Mouse (Mus musculus): ENCODE measurements around the gene Pabpc4.
A peak's percentile ranks its signal among the peaks of the same experiment; 100 is the strongest.

Pabpc4 gene

DNA sequence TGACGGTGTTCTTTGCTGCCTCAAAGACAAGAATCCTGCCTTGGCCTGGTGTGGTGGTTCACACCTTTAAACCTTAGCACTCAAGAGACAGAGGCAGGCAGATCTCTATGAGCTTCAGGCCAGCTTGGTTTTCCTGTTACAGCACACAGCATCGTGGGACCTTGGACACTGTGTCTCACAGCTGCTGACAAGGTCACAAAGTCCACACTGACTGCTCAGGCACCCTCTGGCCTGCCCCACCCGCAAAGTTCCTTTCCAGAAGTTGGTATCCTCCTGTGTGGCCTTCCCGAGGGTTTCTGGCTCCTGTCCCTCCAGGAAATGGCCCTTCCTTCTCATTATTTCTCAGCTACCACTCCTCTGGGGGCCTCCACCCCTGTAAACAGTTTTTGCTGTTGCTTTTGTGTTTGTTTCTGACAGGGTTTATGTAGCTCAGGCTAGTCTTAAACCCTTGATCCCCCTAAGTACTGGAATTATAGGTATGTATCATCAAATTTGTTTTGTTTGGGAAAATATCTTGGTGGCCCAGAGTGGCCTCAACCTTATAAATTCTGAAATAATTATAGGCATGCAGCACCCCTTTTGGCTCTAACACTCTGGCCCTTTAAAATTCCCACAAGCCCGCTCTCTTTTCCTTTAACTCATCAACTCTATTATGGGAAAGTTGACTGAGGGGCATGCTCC lies at the start of gene Pabpc4:
Gene Pabpc4, plus strand, starts transcription at position 631 of the 681 bp plus-strand sequence.
- no peak for DNase-seq (ENCODE audit: low read depth, low spot score)

DNA sequence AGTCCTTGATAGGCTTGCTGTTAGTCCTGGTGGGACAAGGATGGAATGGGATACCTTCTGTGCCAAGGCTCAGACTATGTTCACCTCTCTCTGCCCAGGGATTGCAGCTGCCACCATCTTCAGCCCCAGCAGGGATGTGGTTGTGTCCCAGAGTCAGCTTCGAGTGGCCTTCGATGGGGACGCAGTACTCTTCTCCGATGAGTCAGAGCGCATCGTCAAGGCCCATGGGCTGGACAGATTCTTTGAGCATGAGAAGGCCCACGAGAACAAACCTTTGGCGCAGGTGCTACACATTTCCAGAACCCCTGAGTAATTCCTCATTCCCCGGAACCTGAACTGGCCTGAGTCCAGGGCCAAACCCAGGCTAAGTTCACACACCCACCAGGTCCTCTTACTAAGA lies 48.2 kb upstream of the Pabpc4 start:
- no peak for DNase-seq (ENCODE audit: low read depth, low spot score)

DNA sequence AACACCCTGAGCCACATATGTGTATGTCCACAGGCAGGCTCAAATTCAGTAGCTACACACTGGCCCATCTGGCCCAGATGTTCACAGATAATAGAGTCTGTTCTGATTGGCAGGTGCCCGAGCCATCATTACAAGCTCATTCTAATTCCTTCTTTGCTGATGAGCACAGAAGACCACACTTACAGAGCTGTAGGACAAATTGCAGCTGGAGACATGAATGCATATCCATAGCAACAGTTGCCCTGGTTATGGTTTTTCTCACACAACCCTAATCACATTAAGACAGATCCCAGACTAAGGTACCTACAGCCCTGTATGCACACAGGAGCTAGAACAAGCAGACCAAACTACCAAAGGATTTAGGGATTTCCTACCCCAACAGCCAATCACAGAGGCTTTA lies 46.8 kb upstream of the Pabpc4 start:
- DNase-seq (ENCODE audit: low read depth, low spot score) = no peak

DNA sequence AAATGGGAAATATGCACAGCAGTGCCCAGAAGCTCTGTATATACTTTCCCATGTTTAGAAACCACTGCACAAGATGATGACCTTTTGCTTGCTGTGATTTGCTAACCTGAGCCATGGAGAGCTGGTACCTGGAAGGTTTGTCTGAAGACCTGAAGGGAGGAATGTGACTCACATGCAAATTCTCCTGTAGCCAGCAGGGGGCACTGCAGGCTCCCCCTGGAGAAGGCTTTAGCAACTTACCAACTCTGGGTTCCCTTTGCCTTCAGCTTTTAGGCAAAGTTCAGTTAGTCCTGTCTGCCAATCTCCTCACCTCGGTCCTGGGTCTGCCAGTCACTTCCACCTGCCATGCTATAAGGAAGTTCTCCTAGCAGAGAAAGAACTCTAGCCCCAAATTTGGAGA lies 45.4 kb upstream of the Pabpc4 start:
- DNase-seq (ENCODE audit: low read depth, low spot score) = no peak

DNA sequence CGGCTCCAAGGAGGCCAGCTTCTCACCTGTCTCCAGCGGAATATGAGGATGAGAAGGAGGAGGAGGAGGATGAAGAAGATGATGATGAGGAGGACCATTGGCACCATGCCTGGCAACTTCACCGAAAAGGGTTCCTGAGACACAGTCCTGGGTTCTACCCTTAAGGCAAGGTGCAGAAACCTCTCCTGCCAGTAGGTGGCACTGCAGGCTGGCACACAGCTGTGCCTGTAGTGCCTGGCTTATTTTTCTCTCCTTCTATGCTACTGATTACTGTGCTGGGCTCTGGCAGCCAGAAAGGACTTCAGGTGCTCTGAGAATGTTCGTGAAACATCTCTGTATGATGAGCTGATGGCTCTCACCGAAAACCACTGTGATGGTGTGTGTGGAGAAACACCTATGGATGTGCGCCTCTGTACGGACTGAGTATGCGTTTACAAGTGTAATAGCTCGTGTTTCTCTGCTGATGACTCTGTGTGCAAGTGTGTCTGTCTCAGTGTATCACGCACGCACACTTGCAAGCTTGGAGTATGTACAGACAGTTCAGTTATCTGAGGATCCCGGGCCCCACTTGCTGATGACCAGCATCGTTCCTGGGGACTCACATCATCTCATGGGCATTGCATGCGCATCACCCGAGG lies 42.3 kb upstream of the Pabpc4 start:
- peak; percentile 40 for DNase-seq (ENCODE audit: low read depth, low spot score)

DNA sequence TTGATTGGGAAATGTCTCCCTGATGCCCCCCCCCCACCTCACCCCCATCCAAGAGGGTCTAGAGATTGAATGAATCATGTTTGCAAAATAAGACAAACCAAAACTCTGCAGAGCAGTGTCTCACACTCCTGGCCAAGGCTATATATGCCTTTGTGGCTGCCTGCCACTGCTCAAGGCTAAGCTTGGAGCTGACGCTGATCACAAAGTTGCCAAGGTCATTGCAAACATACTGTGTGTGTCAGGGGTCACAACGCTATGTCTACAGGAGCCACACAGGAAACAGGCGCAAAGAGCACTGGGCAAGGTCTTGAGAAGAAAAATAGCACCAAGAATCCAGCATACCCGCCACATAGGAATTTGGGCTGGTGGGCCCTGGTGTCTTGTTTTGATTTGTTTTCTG lies 41.5 kb upstream of the Pabpc4 start:
- no peak for DNase-seq (ENCODE audit: low read depth, low spot score)

DNA sequence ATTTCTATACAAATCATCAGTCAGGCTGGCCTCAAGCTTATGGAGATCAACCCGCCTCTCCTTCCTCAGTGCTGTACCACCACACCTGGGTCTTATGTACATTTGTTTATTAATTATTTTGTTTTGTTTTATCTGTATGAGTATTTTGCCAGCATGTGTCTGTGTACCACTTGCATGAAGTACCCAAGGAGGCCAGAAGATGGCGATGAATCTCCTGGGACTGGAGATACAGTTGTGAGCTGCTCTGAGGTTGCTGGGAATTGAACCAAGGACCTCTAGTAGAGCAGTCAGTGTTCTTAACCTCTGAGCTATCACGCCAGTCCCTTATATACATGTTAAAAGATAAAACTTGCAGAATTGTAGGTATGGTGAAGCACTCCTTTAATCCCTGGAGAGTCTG lies 38.8 kb upstream of the Pabpc4 start:
- DNase-seq (ENCODE audit: low read depth, low spot score) = no peak

DNA sequence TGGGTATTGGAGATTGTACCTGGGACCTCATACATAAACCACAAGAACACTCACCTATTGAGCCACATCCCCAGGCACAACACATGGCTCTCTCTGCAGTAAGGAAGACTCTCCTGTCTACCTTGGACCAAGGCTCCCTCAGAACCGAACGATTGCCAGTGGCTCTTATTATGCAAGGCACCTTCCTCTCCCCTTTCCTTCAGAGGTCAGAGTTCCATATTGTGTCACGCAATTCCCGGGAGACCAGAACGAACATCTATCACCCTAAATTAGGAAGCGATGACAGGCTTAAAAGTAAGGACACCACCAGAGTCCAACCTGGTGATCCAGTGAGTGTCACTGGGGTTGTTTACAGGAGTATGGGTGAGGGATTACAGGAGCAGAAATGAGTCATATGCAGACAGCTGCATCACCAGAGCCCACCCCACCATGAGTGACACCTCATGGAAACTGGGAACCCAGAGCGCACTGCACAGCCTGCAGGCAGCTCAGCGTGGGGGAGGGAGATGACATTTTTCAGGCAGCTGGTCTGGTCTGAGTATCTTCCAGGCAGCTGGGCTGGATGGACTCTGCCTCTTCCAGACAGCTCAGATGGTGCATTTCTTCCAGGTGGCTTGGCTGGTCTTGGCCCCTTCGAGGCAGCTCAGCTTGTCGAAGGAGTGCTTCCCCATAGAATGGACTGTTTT lies 36.3 kb upstream of the Pabpc4 start:
- no peak for DNase-seq (ENCODE audit: low read depth, low spot score)

DNA sequence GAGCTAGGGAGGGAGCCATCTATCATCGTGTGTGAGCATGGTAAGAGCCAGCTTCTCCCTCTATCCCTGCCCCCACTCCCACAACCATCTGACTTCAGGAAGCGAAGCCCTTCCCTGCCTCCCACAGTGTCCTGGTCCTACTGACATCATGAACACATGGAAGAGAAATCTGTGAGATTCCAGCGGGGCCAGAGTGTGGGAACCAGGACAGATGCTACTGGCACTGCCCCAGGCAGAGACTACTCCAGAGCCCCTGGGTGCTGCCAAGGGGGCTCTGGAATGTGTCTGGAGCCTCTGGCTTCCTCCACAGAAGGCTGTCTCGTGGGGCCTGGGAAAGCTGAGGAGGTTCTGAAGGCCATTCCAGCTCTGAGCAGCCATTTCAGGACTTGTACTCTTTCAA lies 34.4 kb upstream of the Pabpc4 start:
- no peak for DNase-seq (ENCODE audit: low read depth, low spot score)

DNA sequence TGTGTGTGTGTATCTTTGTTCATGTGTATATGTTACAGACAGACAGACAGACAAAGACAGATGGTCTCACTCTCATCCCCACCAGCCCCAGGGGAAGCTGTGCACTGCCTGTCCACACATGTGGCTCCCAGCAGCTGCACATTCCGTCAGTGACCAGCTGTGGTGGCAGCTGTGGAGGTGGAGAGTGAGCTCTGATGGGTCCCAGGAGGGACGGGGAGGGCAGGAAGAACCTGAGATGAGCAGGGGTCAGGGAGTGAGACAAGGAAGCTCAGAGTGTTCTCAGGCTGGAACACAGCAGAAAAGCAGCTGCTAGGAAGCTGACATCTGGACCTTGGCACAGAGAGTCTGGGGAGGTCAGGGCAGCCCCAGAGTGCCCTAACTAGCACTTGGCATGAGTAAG lies 33.9 kb upstream of the Pabpc4 start:
- no peak for DNase-seq (ENCODE audit: low read depth, low spot score)

DNA sequence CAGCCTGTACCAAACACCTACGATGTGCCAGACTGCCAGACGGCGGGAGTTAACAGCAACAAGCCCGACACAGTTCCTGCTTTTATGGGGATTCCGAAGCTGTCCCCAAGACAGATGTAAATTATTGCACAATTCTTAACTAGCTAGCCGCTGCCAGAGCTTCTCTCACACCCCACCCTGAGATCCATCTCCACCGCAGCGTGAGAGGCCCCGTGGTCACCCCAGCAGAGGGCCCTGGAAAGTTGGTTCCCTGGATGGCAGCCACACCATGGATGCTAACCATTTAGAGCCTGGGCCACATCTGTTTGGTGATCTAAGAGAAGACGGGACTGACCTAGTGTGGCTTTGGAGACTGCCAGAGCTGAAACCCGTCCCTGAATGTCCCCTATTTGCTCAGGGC lies 33.0 kb upstream of the Pabpc4 start:
- DNase-seq (ENCODE audit: low read depth, low spot score) = no peak

DNA sequence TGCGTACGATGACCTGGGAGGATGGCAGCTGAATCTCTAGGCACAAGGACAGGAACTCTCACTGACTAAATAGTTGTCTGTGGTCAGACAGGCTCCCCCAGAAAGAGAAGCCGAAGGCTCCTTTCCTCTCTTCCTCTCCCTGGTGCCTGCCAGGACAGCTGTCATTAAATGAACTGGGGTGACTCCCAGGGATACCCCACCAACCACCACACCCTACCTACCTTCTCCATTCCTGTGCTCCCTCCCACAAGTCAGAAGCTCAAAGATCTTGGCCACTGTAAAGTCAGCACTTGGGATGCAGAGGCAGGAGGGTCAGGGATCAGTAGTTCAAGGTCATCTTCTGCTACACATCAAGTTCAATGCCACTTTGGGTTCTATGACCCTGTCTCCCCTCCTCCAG lies 29.3 kb upstream of the Pabpc4 start:
- DNase-seq (ENCODE audit: low read depth, low spot score) = no peak

DNA sequence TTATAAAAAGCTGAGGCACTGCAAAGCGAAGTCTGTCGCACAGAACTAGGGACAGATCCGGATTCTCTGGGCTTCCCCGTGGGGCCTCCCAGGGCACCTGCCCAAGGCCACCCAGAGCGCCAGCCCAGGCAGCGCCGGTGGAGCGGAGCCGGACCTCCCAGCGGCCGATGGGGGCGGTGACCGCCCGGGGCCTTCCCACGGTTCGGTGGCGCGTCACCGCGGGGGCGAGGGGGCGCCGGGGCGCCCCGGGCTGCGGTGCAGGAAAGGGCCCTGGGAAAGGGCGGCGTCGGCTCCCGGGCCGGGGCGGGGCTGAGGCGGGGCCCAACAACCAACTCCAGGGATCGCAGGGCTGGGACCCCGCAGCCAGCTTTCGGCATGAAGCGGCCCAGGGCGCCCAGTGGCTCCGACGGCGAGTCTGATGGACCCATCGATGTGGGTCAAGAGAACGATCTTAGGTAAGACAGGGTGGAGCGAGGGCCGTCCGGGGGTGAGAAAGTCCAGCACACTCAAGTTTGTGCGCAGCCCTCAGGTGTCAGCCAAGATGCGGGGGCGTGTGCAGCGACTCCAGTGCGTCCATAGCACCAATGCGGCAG lies 28.6 kb upstream of the Pabpc4 start, which contains the start of gene Heyl:
Gene Heyl, plus strand, starts transcription at position 65 of the 593 bp plus-strand sequence.
- DNase-seq (ENCODE audit: low read depth, low spot score) = no peak

DNA sequence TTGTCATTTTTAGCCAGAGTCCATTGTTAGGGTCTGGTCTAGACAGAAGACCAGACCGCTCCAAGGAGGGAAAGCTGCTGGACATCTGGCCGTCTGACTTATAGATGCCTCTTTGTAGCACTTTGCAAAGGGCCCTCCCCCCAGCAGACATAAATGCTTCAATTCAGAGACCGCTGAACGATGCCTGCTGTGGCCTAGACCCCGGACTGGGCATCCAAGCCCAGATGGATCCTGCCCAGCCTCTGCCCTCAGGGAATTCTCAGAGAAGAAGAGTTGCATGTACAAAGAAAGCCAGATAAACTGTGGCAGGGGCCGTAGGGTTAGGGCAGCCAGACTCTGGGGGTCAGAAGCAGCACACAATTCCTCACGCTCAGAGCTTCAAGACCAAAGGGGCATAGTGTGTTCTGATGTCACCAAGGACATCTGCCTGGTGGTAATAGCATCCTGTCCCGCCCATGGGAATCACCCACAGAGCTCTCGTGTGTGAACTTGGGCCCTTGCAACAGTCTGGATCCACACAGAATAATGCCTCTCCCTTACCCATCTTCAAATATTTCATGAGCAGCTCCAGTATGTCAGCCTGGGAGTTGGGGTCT lies 26.2 kb upstream of the Pabpc4 start:
- DNase-seq (ENCODE audit: low read depth, low spot score) = no peak

DNA sequence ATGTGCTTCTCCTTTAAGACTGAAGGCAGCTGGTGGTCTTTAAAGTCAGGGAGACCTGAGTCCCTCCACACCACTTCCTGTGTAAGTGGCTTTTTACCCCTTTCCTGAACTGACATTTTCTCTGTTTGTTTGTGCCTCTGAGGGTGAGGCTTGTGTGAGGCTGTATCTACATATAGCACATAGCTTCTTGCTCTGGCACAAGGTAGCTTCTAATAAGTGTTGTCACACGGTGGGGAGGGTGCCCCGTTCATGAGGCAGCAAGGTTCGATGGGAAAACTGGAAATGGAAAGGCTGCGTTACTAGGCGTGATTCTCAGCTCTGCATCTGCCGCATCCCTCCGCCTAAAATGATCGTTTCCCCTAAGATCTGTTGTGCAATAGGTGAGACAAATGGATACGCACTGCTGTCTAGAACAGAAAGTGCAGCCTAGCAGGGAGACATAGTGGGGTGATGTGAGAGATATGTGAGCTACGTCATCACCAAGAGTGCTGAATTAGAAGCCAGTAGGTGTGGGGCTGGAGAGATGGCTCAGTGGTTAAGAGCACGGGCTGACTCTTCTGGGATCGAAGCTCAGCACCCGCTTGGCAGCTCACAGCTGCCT lies 25.6 kb upstream of the Pabpc4 start:
- no peak for DNase-seq (ENCODE audit: low read depth, low spot score)

DNA sequence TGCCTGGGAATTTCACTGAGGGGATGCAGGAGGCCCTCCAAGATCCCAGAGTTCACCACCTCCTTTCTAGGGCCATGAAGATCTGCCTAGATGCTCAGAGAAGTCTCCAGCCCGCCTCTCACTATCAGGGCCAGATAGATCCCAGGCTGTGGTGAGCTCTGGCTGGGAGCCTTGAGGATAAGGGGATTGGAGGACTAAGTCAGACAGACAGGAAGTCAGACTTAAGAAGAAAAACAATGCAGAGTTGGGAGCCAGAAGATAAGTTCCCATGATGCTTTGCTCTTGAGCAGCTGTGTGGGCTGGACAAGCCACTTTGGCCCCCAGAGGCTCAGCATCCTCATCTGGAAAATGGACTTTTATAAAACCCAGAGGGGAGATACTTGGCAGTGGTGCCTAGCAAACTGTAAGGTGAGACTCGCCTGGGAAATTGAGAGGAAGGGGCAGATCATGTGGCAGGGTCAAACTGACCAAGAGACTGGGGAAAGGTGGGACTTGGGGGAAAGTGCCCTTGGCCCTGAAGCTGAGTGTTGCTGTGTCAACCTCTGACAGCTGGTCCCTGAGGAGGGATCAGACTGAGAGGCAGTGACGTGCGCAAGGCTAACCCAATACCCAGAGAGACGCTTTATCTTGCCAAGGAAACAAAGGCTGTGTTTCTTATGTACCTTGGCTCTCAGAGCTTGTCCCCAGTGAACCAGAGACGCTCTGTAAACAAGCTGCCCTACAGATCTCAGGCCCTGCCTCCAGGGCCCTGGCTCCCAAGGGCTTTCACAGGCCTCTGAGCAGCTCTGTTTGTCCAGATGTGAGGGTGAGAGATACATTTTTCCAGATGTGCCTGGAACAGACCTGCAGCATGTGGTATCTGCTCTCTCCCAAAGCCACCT lies 24.5 kb upstream of the Pabpc4 start:
- DNase-seq (ENCODE audit: low read depth, low spot score) = no peak

DNA sequence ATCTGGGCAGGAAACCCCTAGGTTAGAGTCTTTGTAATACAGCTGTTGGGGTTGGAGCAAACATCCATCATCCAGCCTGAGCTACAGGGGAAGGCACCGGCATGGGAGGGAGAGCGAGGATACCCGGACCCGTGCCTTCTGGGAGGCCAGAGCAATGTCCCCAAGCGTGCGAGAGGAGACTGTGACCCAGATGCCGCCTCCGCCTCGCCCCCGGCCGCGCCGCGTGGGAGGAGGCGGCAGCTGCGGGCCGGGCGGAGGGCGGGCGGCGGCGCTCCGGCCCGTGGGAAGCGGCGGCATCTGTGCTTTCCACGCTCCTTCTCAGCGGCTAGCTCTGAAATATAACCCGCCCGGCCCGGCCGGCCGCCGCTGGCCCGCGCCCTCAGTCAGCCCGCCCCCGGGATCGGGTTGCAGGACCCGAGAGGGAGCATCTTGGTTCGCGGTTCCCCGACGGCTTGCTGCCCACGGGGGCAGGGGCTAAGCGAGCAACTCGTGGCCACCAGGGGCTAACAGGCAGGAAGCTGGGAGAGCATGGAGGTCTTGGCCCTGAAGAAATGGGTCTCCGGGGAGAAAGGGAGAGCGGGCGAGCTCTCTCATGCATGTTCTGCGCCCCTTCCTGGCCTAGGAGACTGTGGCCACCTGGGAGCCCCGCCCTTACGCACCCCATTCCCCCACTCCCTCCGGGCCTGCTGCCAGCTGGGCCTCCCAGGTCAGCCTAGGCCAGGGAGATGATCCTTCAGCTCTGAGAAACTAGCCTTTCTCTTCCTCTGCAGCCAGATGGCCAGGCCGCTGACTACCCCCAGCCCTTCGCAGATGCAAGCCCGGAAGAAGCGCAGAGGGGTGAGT lies 22.6 kb upstream of the Pabpc4 start:
- no peak for DNase-seq (ENCODE audit: low read depth, low spot score)

DNA sequence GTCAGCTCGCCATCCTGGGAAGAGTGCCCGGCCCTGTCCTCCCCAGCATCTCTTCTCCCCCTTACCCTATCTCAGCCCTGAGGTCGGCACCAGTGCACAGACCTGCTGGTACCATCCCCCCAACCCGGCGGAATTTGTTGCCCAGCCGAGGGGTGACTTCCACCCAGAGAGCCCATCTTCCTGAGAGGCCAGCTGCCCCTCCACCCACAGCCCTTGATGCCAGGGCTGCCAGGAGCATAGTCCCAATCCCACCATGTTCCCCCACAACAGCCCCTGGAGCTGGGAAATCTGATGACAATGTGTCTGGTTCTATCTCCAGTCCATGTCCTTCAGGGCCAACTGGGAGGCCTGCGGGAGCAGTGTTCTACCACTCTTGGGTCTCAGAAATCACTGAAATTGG lies 15.9 kb upstream of the Pabpc4 start:
- DNase-seq (ENCODE audit: low read depth, low spot score) = no peak

DNA sequence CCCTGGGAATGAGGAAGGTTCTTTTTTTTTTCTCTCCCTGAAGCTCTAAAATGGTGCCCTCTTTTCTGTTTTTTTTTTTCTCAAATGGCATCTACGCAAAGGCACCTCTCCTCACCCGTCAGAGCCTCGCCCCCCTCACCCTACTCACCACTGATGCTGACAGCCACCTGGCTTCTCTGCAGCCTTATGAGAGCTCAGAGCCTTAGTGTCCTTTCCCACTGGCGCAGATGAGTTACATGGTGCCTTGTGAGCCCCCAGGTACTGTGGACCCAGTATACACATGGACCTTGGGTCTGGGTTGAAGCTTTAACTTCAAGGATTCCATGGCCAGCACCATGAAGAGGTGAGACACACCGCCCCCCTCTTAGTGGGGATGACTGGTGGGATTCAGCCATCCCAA lies 15.5 kb upstream of the Pabpc4 start:
- DNase-seq (ENCODE audit: low read depth, low spot score) = no peak
